Mouse (Mus musculus) pancreas, adult 10 weeks (tissue): ENCODE data around the gene Osmr. TPM values are rescaled to one million over a fixed set of nuclear protein-coding genes. Genes with fewer than 3 reads are reported as not detected.

Experiments
- polyA plus RNA-seq: library from polyadenylated mRNA; stranded (reverse); fragments of 350-450 nt; fragmentation: Illumina TruSeq; extraction: RNeasy Lipid Tissue Mini Kit (QIAGEN cat#74804); gene quantifications from one replicate; pipeline ENCODE4 v1.2.3, GENCODE M21; 2015; ENCODE audit warnings: low read depth, low replicate concordance; ENCODE audit not compliant: insufficient read depth

Gene Osmr
- 7.7 TPM for polyA plus RNA-seq

DNA sequence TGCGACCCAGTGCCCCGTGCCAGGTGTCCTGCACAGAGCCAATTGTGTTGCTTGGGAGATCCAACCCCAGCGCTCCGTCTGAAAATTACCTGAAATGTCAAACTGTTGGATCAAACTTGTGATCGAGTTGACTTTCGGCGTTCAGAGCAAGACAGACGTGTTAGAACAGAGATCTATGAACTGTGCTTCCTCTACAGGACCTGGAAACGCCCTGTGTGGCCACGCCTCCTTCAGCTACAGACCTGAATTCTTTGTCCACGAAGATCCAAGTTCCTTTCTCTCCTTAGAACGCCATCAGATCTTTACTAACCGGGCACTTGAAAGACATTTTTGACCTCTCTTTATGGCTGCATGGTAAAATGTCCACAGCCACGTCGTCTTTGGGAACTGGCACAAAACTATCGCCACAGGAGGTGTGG, at the start of gene Osmr:
TSS of gene Osmr (minus strand) at position 369 of the 419 bp plus-strand sequence.

Other genes with a start within 250 kb of the Osmr start
- 4.1 TPM for gene Rictor, start 166.6 kb downstream of the Osmr start, polyA plus RNA-seq
- 21.7 TPM for gene Lifr, start 215.6 kb upstream of the Osmr start, polyA plus RNA-seq